Mouse (Mus musculus) C2C12 (cell line): Measurements from ENCODE around the gene Thada.

Experiments used
- CEBPB ChIP-seq: IDR thresholded peaks from one replicate; pipeline ENCODE4 v1.6.1; 2011; ENCODE audit warnings: low read depth, mild to moderate bottlenecking, control low read depth, moderate library complexity
- CTCF ChIP-seq: IDR thresholded peaks from one replicate; pipeline ENCODE4 v1.5.1; 2011; ENCODE audit not compliant: control insufficient read depth, insufficient read depth, insufficient read length
- FOSL1 ChIP-seq: IDR thresholded peaks from one replicate; pipeline ENCODE4 v1.8.0; 2011; ENCODE audit warnings: mild to moderate bottlenecking, low read length; ENCODE audit not compliant: poor library complexity, insufficient read depth, severe bottlenecking
- MAX ChIP-seq: IDR thresholded peaks from one replicate; pipeline ENCODE4 v1.6.1; 2011; ENCODE audit warnings: mild to moderate bottlenecking, control low read depth
- MYOD1 ChIP-seq: IDR thresholded peaks from one replicate; pipeline ENCODE4 v1.6.1; 2011; ENCODE audit warnings: low read depth; ENCODE audit not compliant: control insufficient read depth, insufficient read length
- MYOG ChIP-seq: IDR thresholded peaks from one replicate; pipeline ENCODE4 v1.6.1; 2011; ENCODE audit not compliant: control insufficient read depth, insufficient read length; ENCODE audit errors: extremely low read depth
- USF1 ChIP-seq: IDR thresholded peaks from one replicate; pipeline ENCODE4 v1.6.1; 2011; ENCODE audit warnings: low read depth, mild to moderate bottlenecking, control low read depth, moderate library complexity

- TF ChIP-seq CTCF (no peak), MYOG (no peak), MAX (no peak), USF1 (no peak), MYOD1 (no peak), CEBPB (no peak), FOSL1 (no peak)
Observed at GRCm38 (mm10) chr17:84359810-84360209, 106.2 kb downstream of the Thada start.
